Mouse (Mus musculus) thymus, adult 2 months (tissue): ENCODE data around the gene Fbxw7. TPM values are rescaled to one million over a fixed set of nuclear protein-coding genes. Genes with fewer than 3 reads are reported as not detected.

Experiments
- DNase-seq: peaks from one replicate; pipeline ENCODE4 v3.0.0; 2021
- H3K27ac ChIP-seq: fragments of 200-500 bp; 2 replicates; pipeline ENCODE4 v1.5.1; 2012; ENCODE audit warnings: low read length, control low read depth; ENCODE audit not compliant: control insufficient read depth, insufficient read depth
- H3K27me3 ChIP-seq: fragments of 200-500 bp; 2 replicates; pipeline ENCODE4 v1.6.1; 2012; ENCODE audit warnings: mild to moderate bottlenecking, low read length, moderate library complexity, mixed read lengths; ENCODE audit not compliant: control insufficient read depth, insufficient read depth
- H3K36me3 ChIP-seq: fragments of 200-500 bp; 2 replicates; pipeline ENCODE4 v1.6.1; 2012; ENCODE audit warnings: mild to moderate bottlenecking, low read length, moderate library complexity; ENCODE audit not compliant: control insufficient read depth, insufficient read depth
- H3K4me1 ChIP-seq: fragments of 200-500 bp; replicated peaks from 2 replicates; pipeline ENCODE4 v1.6.1; 2012; ENCODE audit warnings: low read length; ENCODE audit not compliant: control insufficient read depth, insufficient read depth
- H3K4me3 ChIP-seq: fragments of 200-500 bp; 2 replicates; pipeline ENCODE4 v1.5.1; 2012; ENCODE audit warnings: mild to moderate bottlenecking, low read length, control low read depth, moderate library complexity; ENCODE audit not compliant: control insufficient read depth, insufficient read depth
- CTCF ChIP-seq: fragments of 200-500 bp; IDR thresholded peaks from 2 replicates; pipeline ENCODE4 v1.5.1; 2012; ENCODE audit warnings: mild to moderate bottlenecking, control low read depth, low read length, moderate library complexity, borderline replicate concordance; ENCODE audit not compliant: control insufficient read depth, poor library complexity, insufficient read depth; ENCODE audit errors: extremely low read depth
- POLR2A ChIP-seq: fragments of 200-500 bp; IDR thresholded peaks from 2 replicates; pipeline ENCODE4 v1.6.1; 2012; ENCODE audit warnings: mild to moderate bottlenecking, low read length, control low read depth, moderate library complexity; ENCODE audit not compliant: control insufficient read depth, poor library complexity, insufficient read depth; ENCODE audit errors: extremely low read depth
- WGBS: fragments of 180-500 bp; shearing (Covaris S2); methylation state at CpG from one replicate; pipeline ENCODE4 v1.1.7; 2018; 5-methylcytosine and 5-hydroxymethylcytosine counted together
- polyA plus RNA-seq: library from polyadenylated mRNA; depleted of rRNA; stranded (reverse); fragments of >200 nt; gene quantifications from 2 replicates; pipeline ENCODE4 v1.2.3, GENCODE M21; 2012

The Fbxw7 gene
- polyA plus RNA-seq, 1 experiment: 8.3 TPM

DNA sequence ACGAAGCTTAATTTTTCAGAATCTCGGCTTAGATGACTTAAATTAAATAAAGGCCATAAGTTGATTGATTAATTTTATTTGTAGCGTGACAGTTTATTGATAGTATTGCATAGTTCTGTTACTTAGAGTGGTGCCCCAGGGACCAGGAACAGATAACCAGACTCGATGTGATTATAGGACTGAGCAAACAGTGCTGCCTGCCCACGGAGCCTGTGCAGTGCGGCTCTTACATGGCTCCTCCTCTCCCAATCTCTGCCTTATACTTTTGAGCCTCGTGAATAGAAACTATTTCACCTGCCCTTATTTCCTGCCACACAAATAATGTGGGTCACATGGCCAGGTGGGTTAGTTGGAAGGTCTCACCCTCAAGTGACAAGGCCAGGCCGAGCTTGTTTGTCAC, 82.9 kb downstream of the Fbxw7 start:
- Histone ChIP-seq H3K36me3 (no peaks in the 10 kb centered on the region), H3K27ac (no peak overlapping the region), H3K4me3 (no peak overlapping the region), H3K27me3 (no peaks in the 10 kb centered on the region), H3K4me1 (no peaks in the 10 kb centered on the region)
- 89% methylated on average over 8 of the region's 8 CpGs for WGBS
- DNase-seq: no peak
- no peak for TF ChIP-seq POLR2A
- no peak for TF ChIP-seq CTCF

GRCm38 (mm10) chr3:84906528-84906927, 91.5 kb downstream of the Fbxw7 start:
- Histone ChIP-seq H3K27me3 (no peaks in the 10 kb centered on the region), H3K27ac (no peak overlapping the region), H3K4me3 (no peak overlapping the region), H3K4me1 (no peaks in the 10 kb centered on the region), H3K36me3 (peaks cover 11% of the 10 kb centered on the region; the same call in 1 of the 2 replicates)
- DNase-seq: peak; percentile 44
- WGBS: 19% methylated on average over 1 of the region's 1 CpGs
- TF ChIP-seq POLR2A (no peak), CTCF (no peak)

- WGBS: 58% methylated on average over 1 of the region's 1 CpGs
- H3K36me3 ChIP-seq: no peaks in the 10 kb centered on the region; the same call in 1 of the 2 replicates
- no peak overlapping the region for H3K27ac ChIP-seq
- no peak for TF ChIP-seq POLR2A
- TF ChIP-seq CTCF: no peak
- no peak for DNase-seq
- H3K27me3 ChIP-seq: no peaks in the 10 kb centered on the region
- no peak overlapping the region for H3K4me3 ChIP-seq
- no peaks in the 10 kb centered on the region for H3K4me1 ChIP-seq
Observed at GRCm38 (mm10) chr3:84914284-84914683, 99.2 kb downstream of the Fbxw7 start.

GRCm38 (mm10) chr3:84917903-84918679, 103.0 kb downstream of the Fbxw7 start:
- no peak for TF ChIP-seq POLR2A
- TF ChIP-seq CTCF: no peak
- H3K4me1 ChIP-seq: no peaks in the 10 kb centered on the region
- no peak overlapping the region for H3K27ac ChIP-seq
- no peak for DNase-seq
- 97% methylated on average over 9 of the region's 9 CpGs for WGBS
- no peaks in the 10 kb centered on the region for H3K27me3 ChIP-seq
- no peaks in the 10 kb centered on the region for H3K36me3 ChIP-seq
- no peak overlapping the region for H3K4me3 ChIP-seq

DNA sequence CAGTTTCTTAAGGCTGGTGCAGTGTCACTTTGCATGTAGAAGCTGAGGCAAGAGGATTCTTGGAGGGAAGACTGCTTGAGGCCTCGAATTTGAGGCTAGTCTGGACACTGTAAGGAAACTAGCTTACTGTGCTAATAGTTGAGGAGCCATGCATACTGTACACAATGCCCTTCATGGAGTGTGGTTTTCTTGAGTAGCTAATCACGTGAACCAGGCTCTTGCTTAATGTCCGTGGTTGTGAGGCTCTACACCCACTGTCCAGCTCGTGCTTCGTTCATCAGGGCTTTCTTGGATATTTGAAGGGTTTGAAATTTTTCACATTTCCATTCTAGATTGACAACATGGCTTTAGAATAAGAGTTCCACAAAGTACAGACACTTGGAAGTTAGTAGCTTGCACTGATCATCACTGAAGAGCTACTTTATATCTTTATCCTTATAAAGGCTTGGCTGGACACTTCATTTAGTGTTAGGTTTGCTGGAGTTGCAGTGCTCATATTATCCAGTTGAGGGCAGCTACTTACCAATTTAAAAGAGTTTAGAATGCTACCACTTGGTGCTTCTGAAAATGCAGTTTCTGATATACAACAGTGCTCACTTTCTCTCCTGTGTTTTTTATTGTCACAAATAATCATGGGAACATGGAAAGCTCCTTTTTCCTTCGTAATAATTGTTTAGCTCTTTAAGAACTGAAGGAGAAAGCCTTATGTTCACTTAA, 106.8 kb downstream of the Fbxw7 start:
- Histone ChIP-seq H3K4me1 (no peaks in the 10 kb centered on the region), H3K27ac (no peak overlapping the region), H3K36me3 (no peaks in the 10 kb centered on the region), H3K4me3 (no peak overlapping the region), H3K27me3 (no peaks in the 10 kb centered on the region)
- TF ChIP-seq CTCF (no peak), POLR2A (no peak)
- 86% methylated on average over 6 of the region's 6 CpGs for WGBS
- DNase-seq: peak; percentile 7

DNA sequence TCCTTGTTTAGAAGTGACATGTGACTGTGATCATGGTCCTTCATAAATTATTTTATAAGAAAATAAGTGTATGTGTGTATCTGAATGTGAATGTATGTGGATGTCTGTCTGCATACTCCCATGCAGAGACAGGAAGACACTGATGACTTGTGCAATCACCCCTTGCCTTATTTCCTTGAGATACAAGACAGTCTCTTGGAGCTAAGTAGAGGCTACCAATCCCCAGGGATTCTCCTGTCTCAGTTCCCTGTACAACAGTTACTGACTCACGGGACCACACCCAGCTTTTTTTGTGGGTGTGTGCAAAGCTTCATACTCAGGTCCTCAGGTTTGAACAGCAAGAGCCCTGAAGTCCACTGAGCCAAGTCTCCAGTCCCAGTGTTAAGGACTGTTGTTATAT, 108.2 kb downstream of the Fbxw7 start:
- no peak overlapping the region for H3K27ac ChIP-seq
- WGBS: 84% methylated on average over 1 of the region's 1 CpGs
- H3K36me3 ChIP-seq: no peaks in the 10 kb centered on the region
- H3K27me3 ChIP-seq: no peaks in the 10 kb centered on the region
- no peak overlapping the region for H3K4me3 ChIP-seq
- no peaks in the 10 kb centered on the region for H3K4me1 ChIP-seq
- no peak for DNase-seq
- TF ChIP-seq CTCF (no peak), POLR2A (no peak)
